Mouse (Mus musculus): Measurements from ENCODE around the gene Traf1. TPM values are rescaled to one million over a fixed set of nuclear protein-coding genes. Genes with fewer than 3 reads are reported as not detected.
A peak's percentile ranks its signal among the peaks of the same experiment; 100 is the strongest.

Gene Traf1
- 0.79 and 1.4 TPM in 2 replicates for polyA plus RNA-seq (2014; fragmentation: Nextera tagmentation; extraction: Ambion mirVana)

DNA sequence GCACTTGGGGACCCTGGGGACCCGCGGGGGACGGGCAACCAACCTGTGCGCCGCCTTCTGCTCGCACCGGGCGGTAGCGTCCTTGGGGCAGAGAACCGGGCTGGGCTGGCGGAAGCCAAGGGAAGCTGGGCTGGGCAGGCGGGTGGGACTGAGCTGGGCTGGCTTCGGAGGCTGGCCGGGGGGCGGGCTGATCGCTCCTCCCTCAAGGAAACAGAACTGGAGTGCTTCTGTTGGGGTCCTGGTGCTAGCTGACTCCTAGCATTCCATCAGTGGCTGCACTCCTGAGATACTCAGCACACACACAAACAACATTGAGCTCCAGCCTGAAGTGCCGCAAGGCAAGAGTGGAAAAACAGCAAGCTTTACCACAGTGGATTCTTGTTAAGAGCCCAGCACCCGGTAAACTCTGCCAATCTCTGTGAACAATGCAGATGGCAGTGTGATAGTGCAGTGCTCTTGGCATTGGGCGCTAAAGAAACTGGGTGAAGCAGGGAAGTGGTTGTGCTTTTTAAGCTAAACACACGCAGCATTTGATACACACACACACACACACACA, at the start of gene Traf1:
Gene Traf1 (minus strand): TSS at position 292 of the 556 bp plus-strand sequence.
- peak within 1 kb of the TSS; percentile 59 for H3K4me2 ChIP-seq
- H3K4me3 ChIP-seq (ENCODE audit: low read depth, low read length), result peak within 1 kb of the TSS; percentile 19
- H3K4me1 ChIP-seq (ENCODE audit: insufficient read depth), result peaks cover 3% of the 10 kb centered on the region; the same call in 1 of the 2 replicates
- WGBS, result 11% methylated on average over 20 of the region's 20 CpGs
- peak within 1 kb of the TSS; percentile 40 for H3K9ac ChIP-seq
- no peaks in the 10 kb centered on the region for H3K27me3 ChIP-seq (ENCODE audit: insufficient read depth, low read length)
- H3K36me3 ChIP-seq (ENCODE audit: insufficient read depth), result no peaks in the 10 kb centered on the region
- DNase-seq, result peak; percentile 64
- H3K9me3 ChIP-seq (ENCODE audit: low read depth, low read length), result no peaks in the 10 kb centered on the region
- no peak within 1 kb of the TSS for H3K27ac ChIP-seq (ENCODE audit: low read depth)
- no peak for TF ChIP-seq CTCF (IDR thresholded peaks at IDR 0.05; ENCODE audit: low read depth)
- ATAC-seq (ENCODE audit: insufficient read depth), result peak; percentile 79

DNA sequence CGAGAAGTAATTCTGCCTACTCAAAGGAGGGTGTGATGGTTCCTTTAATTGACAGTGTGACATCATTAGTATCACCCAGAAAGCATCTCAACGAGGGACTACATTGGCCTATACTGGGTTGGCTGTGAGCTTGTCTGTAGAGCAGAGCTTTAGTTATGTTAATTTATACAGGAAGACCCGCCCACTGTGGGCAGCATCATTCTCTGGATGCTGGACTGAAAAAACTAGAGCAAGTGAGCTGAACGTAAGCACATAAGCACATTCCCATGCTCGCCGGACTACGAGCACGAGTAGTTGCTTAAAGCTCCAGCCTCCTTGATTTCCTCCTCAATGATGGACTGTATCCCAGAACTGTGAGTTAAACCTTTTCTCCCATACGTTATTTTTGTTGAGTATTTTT, 37.4 kb upstream of the Traf1 start:
- 81% methylated on average over 9 of the region's 9 CpGs for WGBS
- Histone ChIP-seq H3K4me1 (ENCODE audit: insufficient read depth) (no peaks in the 10 kb centered on the region), H3K4me2 (no peak overlapping the region), H3K36me3 (ENCODE audit: insufficient read depth) (no peaks in the 10 kb centered on the region), H3K27ac (ENCODE audit: low read depth) (no peak overlapping the region), H3K27me3 (ENCODE audit: insufficient read depth, low read length) (no peaks in the 10 kb centered on the region), H3K4me3 (ENCODE audit: low read depth, low read length) (no peak overlapping the region), H3K9me3 (ENCODE audit: low read depth, low read length) (no peaks in the 10 kb centered on the region), H3K9ac (no peak overlapping the region)
- DNase-seq (no peak), ATAC-seq (ENCODE audit: insufficient read depth) (no peak)
- no peak for TF ChIP-seq CTCF (IDR thresholded peaks at IDR 0.05; ENCODE audit: low read depth)

DNA sequence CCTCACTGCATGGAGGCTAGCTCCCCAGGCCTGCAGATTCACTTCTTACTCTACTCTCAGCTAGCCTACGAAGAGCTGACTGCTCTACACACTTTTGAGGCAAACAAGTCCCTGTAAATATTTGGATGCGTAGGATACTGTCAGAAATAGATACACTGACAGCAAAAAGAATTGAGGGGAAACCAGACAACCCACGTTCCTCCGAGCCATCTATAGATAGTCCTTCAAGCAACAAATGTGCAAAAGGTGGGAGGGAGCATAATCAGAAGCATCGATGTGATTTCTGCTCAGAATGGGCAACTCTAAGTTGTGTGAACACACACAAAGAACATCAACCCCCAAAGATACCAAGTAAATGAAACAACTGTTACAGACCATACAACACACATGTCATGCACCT, 34.9 kb upstream of the Traf1 start:
- ATAC-seq (ENCODE audit: insufficient read depth) (no peak), DNase-seq (no peak)
- H3K4me2 ChIP-seq, result no peak overlapping the region
- H3K36me3 ChIP-seq (ENCODE audit: insufficient read depth), result no peaks in the 10 kb centered on the region
- H3K4me1 ChIP-seq (ENCODE audit: insufficient read depth), result no peaks in the 10 kb centered on the region
- no peak overlapping the region for H3K9ac ChIP-seq
- no peaks in the 10 kb centered on the region for H3K9me3 ChIP-seq (ENCODE audit: low read depth, low read length)
- H3K4me3 ChIP-seq (ENCODE audit: low read depth, low read length), result no peak overlapping the region
- 79% methylated on average over 5 of the region's 5 CpGs for WGBS
- no peak overlapping the region for H3K27ac ChIP-seq (ENCODE audit: low read depth)
- H3K27me3 ChIP-seq (ENCODE audit: insufficient read depth, low read length), result no peaks in the 10 kb centered on the region
- TF ChIP-seq CTCF (IDR thresholded peaks at IDR 0.05; ENCODE audit: low read depth), result no peak

DNA sequence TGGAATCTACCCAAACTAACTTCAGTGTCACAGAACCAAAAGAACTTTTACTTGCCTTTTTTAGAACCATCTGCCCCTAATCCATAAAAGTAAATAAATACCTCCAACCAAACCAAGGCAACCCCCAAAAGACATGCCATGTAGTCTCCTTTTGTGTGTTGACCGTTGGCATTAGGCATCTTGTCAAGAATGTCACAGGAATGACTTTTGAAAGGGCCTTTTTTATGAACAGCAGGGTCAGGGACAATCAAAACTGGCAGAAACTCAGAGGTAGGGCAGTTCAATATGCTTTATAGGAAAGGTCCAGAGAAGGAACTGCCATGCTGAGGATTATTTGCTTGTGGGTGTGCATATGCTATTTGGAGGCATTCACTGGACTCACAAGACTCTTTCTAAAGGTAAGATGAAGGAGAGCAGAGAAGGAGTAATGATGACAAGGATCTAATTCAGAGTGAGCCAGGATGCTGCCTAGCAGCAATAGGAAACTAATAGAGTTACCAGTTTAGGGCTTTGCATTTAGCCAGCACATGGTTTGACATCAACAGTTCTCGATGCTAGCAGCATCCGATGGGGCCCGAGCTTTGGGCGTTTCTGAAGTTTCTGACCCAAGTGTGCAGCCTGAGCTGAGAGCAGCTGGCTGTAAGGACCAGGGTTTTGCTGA, 32.3 kb upstream of the Traf1 start:
- DNase-seq, result no peak
- no peak overlapping the region for H3K9ac ChIP-seq
- ATAC-seq (ENCODE audit: insufficient read depth), result no peak
- no peaks in the 10 kb centered on the region for H3K27me3 ChIP-seq (ENCODE audit: insufficient read depth, low read length)
- TF ChIP-seq CTCF (IDR thresholded peaks at IDR 0.05; ENCODE audit: low read depth), result no peak
- H3K9me3 ChIP-seq (ENCODE audit: low read depth, low read length), result no peaks in the 10 kb centered on the region
- no peak overlapping the region for H3K4me2 ChIP-seq
- H3K4me1 ChIP-seq (ENCODE audit: insufficient read depth), result no peaks in the 10 kb centered on the region
- no peak overlapping the region for H3K4me3 ChIP-seq (ENCODE audit: low read depth, low read length)
- H3K27ac ChIP-seq (ENCODE audit: low read depth), result no peak overlapping the region
- H3K36me3 ChIP-seq (ENCODE audit: insufficient read depth), result no peaks in the 10 kb centered on the region
- WGBS, result 78% methylated on average over 5 of the region's 5 CpGs

DNA sequence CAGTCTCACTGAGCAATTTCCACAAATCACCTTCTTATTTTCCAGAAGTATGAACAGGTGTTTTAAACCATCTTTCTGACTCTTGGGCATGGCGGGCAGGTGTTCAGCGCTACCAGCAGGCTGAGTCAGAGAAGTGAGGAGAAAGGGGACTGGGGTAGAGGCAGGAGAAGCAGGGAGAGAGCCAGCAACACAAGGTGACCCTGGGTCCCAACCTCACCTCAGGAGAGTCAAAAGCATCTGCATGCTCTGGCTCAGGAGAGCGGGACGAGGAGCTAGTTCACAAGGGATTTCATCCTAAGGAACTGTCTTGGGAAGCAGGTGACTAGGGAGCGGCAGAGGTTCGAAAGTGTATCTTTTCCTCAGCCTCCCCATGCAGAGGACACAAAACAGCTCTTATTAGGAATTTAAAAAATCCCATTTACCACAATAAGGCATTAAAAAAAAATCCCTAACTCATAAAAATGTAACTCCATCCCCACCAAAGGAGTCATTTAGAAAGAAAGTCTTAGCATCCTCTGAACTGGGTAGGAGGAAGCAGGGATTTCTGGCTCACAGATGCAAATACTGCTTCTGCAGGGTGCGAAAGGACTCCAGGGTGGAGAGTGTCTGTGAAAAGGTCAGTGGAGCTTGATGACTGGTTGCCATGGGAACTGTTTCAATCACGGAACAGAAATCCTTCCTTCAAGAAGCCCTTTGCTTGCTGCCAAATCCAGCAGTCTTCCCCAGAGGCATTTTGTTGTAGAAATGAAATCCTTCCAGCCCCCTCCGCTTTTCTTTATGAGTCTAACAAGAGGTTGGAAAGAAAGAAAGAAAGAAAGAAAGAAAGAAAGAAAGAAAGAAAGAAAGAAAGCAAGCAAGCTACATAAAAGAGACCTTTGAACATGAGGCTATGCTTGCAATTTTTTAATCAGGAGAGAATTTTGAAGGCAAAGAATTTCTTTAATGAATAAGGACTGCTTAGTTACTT, 31.4 kb upstream of the Traf1 start:
- Histone ChIP-seq H3K27me3 (ENCODE audit: insufficient read depth, low read length) (no peaks in the 10 kb centered on the region), H3K27ac (ENCODE audit: low read depth) (no peak overlapping the region), H3K9me3 (ENCODE audit: low read depth, low read length) (no peaks in the 10 kb centered on the region), H3K9ac (no peak overlapping the region), H3K4me3 (ENCODE audit: low read depth, low read length) (no peak overlapping the region), H3K4me1 (ENCODE audit: insufficient read depth) (no peaks in the 10 kb centered on the region), H3K4me2 (no peak overlapping the region), H3K36me3 (ENCODE audit: insufficient read depth) (no peaks in the 10 kb centered on the region)
- 16% methylated on average over 9 of the region's 9 CpGs for WGBS
- peak; percentile 44 for DNase-seq
- no peak for ATAC-seq (ENCODE audit: insufficient read depth)
- no peak for TF ChIP-seq CTCF (IDR thresholded peaks at IDR 0.05; ENCODE audit: low read depth)

DNA sequence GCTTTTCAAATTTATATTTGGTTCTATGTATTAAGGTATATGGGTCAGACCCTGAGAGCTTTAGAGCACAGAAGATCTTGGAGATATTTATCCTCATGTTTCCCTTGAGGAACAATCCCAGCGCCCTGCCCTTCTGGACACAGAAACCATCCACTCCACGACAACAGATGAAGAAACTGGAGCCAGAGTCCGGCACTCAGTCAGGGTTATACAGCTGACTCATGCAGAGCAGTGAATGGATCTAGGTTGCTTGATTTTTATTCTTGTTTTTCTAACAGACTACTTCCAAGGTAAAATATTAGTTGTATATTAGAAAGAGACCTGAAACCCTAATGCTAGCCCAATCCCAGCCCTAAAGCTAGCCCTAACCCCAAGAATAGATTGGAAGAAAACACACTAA, 30.4 kb upstream of the Traf1 start:
- Histone ChIP-seq H3K4me2 (no peak overlapping the region), H3K4me3 (ENCODE audit: low read depth, low read length) (no peak overlapping the region), H3K4me1 (ENCODE audit: insufficient read depth) (no peaks in the 10 kb centered on the region), H3K27ac (ENCODE audit: low read depth) (no peak overlapping the region), H3K9me3 (ENCODE audit: low read depth, low read length) (no peaks in the 10 kb centered on the region), H3K9ac (no peak overlapping the region), H3K36me3 (ENCODE audit: insufficient read depth) (no peaks in the 10 kb centered on the region), H3K27me3 (ENCODE audit: insufficient read depth, low read length) (no peaks in the 10 kb centered on the region)
- DNase-seq (no peak), ATAC-seq (ENCODE audit: insufficient read depth) (no peak)
- TF ChIP-seq CTCF (IDR thresholded peaks at IDR 0.05; ENCODE audit: low read depth), result no peak
- 76% methylated on average over 3 of the region's 3 CpGs for WGBS

DNA sequence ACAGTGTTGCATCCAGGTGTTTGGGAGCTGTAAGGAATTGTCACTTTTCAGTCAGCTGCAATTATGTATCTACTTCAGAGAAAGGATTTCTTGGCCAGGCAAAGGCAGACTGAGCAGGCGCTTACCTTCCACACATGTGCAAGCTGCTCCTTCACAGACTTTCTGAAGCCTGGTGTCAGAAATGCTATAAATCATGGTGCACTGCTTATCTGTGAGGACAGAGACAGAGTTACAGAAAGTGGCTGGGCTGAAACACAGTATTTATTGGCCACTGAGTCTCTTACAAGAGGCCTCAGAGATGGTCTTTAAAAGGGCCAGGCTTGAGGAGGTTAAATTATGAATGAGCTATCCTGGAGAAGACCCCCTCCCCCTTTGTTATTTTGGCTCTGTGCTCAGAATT, 28.2 kb upstream of the Traf1 start:
- TF ChIP-seq CTCF (IDR thresholded peaks at IDR 0.05; ENCODE audit: low read depth), result no peak
- Histone ChIP-seq H3K27ac (ENCODE audit: low read depth) (no peak overlapping the region), H3K36me3 (ENCODE audit: insufficient read depth) (no peaks in the 10 kb centered on the region), H3K27me3 (ENCODE audit: insufficient read depth, low read length) (no peaks in the 10 kb centered on the region), H3K4me3 (ENCODE audit: low read depth, low read length) (no peak overlapping the region), H3K4me2 (no peak overlapping the region), H3K9me3 (ENCODE audit: low read depth, low read length) (no peaks in the 10 kb centered on the region), H3K4me1 (ENCODE audit: insufficient read depth) (no peaks in the 10 kb centered on the region), H3K9ac (no peak overlapping the region)
- ATAC-seq (ENCODE audit: insufficient read depth) (no peak), DNase-seq (no peak)
- WGBS, result 56% methylated on average over 1 of the region's 1 CpGs

Data from lung, embryonic 14.5 days (tissue).